Mouse (Mus musculus) neural tube, embryonic 10.5 days (tissue): ENCODE results near the gene Psg22.
A peak's percentile ranks its signal among the peaks of the same experiment; 100 is the strongest.
"Not testable (repeated sequence)": the region's sequence is repeated elsewhere in the genome, so short reads cannot be mapped to it uniquely, and the experiment has no call there.

Experiments used
- DNase-seq: peaks from one replicate; pipeline ENCODE4 v3.0.0-alpha.2; 2017; ENCODE audit warnings: low spot score; ENCODE audit errors: extremely low spot score

Gene Psg22

GRCm38 (mm10) chr7:18717790-18718189, at the start of gene Psg22:
Gene Psg22, plus strand, starts transcription at chr7:18718090.
- no peak for DNase-seq

- peak; percentile 24 for DNase-seq
These were observed 38.1 kb upstream of the Psg22 start for GRCm38 (mm10) chr7:18679772-18680171.

GRCm38 (mm10) chr7:18685586-18685985, 32.3 kb upstream of the Psg22 start:
- no peak for DNase-seq

- no peak for DNase-seq
These were observed 31.8 kb upstream of the Psg22 start, which contains the start of gene Psg20 for GRCm38 (mm10) chr7:18686085-18686484. Gene Psg20, minus strand, starts transcription at chr7:18686185.

GRCm38 (mm10) chr7:18710331-18710730, 7.6 kb upstream of the Psg22 start:
- DNase-seq, result not testable (repeated sequence)

GRCm38 (mm10) chr7:18710846-18711245, 7.0 kb upstream of the Psg22 start:
- DNase-seq, result no peak

- DNase-seq, result no peak
These were observed 2.3 kb upstream of the Psg22 start for GRCm38 (mm10) chr7:18715546-18715945.

GRCm38 (mm10) chr7:18724001-18724400, 6.1 kb downstream of the Psg22 start:
- DNase-seq, result no peak

- DNase-seq, result not testable (repeated sequence)
These were observed 8.0 kb downstream of the Psg22 start for GRCm38 (mm10) chr7:18725931-18726330.

- DNase-seq, result no peak
These were observed 10.5 kb downstream of the Psg22 start for GRCm38 (mm10) chr7:18728391-18728790.

- DNase-seq, result no peak
These were observed 15.2 kb downstream of the Psg22 start for GRCm38 (mm10) chr7:18733111-18733510.

GRCm38 (mm10) chr7:18734451-18734850, 16.6 kb downstream of the Psg22 start:
- DNase-seq, result no peak

- DNase-seq, result peak; percentile 40
These were observed 28.4 kb downstream of the Psg22 start for GRCm38 (mm10) chr7:18746189-18746860.

GRCm38 (mm10) chr7:18747420-18747819, 29.5 kb downstream of the Psg22 start:
- DNase-seq, result not testable (repeated sequence)

- peak; percentile 16 for DNase-seq
These were observed 31.4 kb downstream of the Psg22 start for GRCm38 (mm10) chr7:18748994-18749895.

- DNase-seq, result peak; percentile 65
These were observed 32.1 kb downstream of the Psg22 start for GRCm38 (mm10) chr7:18749896-18750477.

- not testable (repeated sequence) for DNase-seq
These were observed 42.3 kb downstream of the Psg22 start for GRCm38 (mm10) chr7:18760152-18760551.

- not testable (repeated sequence) for DNase-seq
These were observed 45.0 kb downstream of the Psg22 start for GRCm38 (mm10) chr7:18762885-18763284.
